Mouse (Mus musculus) layer of hippocampus, adult 11-12 months (tissue): Measurements from ENCODE around the gene Hsph1.

ENCODE experiments used
- DNase-seq: peaks from one replicate; pipeline ENCODE4 v3.0.0; 2022; ENCODE audit warnings: low spot score

The Hsph1 gene

DNA sequence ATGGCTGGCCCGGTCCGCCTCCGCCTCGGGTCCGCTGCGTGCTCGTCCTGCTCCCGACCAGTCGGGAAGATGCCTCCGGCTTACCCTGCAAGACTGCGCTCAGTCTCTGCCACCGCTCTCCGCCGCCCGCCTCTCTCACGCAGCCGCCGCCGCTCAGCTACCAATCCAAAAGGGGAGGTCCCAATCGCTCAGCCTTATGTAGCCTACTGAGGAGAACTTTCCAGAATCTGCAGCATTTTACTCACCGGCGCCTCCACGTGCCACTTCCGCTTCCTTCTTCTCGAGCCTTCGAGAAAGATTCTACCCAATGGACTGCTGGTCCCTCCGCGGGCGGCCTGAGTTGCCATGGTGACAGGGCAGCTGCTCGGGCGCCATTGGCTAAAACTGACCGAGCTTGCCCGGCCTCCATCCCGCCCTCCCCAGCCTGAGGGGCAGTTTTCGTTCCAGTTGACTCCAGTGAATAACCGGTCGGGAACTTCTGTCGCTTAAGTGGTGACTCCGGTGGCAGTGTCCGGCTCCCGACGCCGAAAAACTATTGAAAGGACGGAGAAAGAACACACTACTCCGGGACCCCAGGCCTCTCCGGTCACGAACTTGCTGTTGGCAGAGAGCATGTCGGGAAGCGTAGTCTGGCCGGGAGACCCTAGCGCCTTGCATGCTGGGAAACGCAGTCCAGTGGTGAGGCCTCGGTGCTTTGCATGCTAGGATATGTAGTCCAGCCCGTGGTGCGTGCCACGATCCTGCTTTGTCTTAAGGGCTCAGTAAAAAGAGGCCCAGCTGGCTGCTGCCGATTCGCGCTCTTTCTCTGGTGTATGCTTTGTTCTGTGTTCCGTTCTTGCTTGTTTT is at the start of gene Hsph1:
Gene Hsph1 (minus strand): TSS at position 302 of the 846 bp plus-strand sequence.
- peak; percentile 99 for DNase-seq

- no peak for DNase-seq
These were observed 44.8 kb upstream of the Hsph1 start for GRCm38 (mm10) chr5:149680946-149681345.

- DNase-seq = no peak
These were observed 43.7 kb upstream of the Hsph1 start for GRCm38 (mm10) chr5:149679886-149680285.

DNA sequence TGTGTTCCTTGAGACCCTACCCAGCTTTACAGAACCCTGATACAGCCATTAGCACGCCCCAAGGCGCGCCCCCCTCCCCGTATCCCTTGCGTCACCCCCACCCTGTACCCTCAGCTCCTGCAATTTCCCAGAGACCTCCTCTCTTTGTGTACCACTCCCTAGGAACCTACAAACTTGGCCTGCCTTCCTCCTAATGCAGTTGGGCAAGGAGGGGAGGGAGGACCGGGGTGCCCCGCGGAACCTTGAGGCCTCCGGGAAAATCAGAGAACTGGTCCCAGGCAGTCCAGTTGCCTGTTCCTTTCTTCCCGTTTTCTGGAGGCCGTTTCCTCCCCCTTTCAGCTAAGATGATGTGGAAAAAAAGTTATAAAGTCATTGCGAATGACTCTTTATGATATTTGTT is 43.2 kb upstream of the Hsph1 start:
- DNase-seq = no peak

DNA sequence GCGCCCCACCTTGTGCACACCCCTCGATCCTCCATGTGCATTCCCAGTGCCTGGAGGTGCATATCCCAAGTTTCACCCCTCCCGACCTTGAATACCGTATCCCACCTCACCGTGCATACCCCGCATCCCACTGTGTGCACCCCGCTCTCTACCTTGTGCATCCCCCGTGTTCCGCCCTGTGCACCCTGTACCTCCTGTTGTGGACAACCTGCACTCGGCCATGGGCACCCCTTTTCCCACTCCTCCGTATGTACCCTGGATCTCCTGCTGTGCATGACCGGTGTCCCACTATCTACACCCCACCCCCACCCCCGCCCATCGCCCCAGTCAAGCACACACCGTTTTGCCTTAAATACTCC is 42.8 kb upstream of the Hsph1 start:
- no peak for DNase-seq

DNA sequence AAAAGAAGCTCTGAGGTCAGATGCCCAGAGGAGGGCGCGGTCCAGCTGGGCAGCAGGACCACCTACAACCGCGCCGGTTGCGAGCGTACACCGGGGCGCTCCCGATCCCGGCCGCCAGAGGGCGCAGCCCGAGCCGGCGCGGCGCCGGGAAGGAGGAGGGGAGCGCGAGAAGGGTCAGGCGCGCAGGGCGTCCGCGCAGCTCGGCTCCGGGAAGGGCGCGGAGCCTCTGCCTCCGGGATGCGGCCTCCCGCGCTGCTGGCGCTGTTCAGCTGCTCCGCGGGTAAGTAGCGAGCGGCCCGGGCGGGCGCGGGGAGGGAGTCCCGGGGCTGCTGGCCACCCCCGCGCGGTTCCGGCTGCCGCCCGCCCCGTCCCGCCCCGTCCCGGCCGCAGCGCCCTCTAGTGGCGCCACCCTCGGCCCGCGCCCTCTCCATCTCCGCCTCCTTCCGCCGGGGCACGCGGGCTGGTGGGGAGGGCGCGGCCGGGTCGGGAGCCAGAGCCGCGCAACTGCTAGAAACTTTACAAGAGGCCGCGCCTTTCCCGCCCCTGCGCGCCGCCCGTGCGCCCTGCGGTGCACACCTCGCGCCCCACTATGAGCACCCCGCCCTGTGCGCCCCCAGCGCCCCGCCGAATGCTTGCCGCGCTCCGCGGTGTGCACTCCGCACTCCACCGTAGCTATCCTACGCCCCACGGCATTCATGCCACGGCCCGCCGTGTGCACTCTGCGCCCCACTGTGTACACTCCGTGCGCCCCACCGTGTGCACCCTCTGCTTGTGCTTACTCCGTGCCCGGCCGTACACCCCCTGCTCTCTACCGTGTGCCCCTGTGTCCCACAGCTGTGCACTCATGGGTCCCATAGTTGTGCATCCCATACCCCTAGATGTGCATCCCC is 42.2 kb upstream of the Hsph1 start, which contains the start of gene B3glct:
Gene B3glct (plus strand): TSS at position 131 of the 890 bp plus-strand sequence.
- DNase-seq = peak; percentile 82

DNA sequence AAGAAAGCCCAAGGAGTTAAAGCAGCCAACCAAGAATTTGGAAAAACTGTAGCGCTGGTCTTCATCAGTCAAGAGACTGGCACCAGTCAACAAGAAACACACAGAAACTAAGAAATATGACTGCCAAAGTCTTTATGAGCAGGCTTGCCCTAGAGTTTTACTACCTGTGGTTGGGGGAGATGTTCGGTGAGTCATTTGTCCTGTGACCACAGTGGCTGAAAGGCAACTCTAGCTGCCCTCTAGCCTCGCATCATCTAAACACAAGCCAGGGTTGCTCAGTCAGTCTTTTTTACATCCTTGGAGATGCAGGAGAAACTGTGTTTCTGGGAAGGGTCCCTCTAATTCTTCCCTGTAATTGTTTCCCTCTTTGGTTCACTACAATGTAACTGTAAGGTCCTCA is 41.0 kb upstream of the Hsph1 start:
- no peak for DNase-seq

- DNase-seq = no peak
These were observed 27.2 kb upstream of the Hsph1 start for GRCm38 (mm10) chr5:149663417-149663816.

GRCm38 (mm10) chr5:149662980-149663379 is 26.8 kb upstream of the Hsph1 start:
- DNase-seq = no peak

GRCm38 (mm10) chr5:149661428-149661827 is 25.3 kb upstream of the Hsph1 start:
- no peak for DNase-seq

GRCm38 (mm10) chr5:149659414-149659780 is 23.2 kb upstream of the Hsph1 start:
- DNase-seq = no peak

DNA sequence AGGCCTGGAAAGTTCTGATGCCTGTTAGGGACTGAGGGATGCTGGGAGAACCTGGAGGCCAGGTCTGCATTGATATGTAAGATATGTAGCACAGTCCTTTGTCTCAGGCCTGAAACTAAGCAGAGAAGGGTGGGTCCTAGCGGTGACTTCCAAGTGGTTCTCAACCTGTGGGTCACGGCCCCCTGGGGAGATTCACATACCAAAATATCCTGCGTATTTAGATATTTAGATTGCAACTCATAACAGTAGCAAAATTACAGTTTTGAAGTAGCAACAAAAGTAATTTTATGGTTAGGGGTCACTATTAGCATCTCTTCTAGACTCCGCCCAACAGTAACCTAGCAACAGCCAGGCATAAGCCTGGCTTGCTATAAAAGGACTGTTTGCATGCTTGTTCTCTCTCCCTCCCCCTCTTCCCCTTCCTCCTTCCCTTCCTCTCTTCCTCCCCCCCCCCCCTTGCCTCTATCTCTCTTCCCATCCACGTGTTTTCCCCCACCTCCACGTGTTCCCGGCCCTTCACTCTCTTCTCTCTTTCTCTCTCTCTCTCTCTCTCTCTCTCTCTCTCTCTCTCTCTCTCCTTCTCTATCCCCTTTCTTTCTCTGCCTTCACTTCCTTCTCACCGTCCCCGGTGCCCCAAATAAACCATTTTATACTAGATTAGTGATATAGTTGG is 22.7 kb upstream of the Hsph1 start:
- DNase-seq = no peak

GRCm38 (mm10) chr5:149658022-149658421 is 21.8 kb upstream of the Hsph1 start:
- no peak for DNase-seq

GRCm38 (mm10) chr5:149655636-149656035 is 19.5 kb upstream of the Hsph1 start:
- DNase-seq = no peak

DNA sequence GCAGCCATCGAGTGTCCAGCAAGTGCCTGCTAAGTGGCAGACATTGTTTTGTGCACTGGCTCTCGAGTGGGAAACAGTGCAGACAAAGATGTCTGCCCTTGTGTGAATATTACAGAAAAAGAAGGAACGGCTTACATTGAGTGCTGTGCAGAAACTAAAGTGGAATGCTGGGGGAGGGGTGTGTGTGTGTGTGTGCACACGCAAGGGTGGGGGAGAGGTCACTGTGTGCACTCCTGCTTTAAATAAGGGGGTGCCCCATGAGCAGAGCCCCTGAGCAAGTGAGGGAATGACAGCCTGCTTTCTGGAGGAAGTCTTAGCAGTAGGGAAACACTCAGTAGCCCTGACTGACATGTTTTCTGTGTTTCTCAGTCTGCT is 14.0 kb upstream of the Hsph1 start:
- DNase-seq = no peak

DNA sequence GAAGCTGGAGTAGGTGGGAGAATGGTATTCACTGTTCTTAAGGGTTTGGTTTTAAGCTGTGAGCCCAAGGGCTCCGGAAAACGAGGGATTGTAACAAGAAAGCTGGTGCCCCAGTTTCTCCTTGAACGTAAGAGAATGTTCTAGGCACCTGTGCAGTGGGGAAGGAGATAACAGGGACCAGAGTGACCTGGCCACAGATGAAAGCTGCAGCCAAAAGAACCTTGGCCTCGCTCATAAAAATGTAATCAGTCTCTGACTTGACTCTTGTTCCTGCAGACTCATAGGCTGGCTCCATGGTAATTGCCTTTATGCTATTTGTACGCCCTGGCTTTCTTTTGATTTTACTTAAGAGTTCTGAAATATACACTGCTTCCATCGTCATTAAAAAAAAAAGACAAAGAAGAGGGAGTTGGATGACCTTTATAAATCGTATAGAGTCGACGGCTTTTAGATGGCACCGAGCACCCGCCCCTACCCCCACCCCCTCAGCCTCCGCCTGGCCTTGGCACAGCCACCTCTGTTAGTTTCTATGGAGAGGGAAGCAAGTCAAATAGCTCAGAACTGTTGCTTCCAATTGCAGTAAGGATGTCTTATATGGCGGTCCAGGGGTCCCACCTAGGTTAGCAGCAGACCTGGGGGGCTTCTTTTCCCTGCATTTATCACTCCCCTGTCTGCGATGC is 13.5 kb upstream of the Hsph1 start:
- no peak for DNase-seq

DNA sequence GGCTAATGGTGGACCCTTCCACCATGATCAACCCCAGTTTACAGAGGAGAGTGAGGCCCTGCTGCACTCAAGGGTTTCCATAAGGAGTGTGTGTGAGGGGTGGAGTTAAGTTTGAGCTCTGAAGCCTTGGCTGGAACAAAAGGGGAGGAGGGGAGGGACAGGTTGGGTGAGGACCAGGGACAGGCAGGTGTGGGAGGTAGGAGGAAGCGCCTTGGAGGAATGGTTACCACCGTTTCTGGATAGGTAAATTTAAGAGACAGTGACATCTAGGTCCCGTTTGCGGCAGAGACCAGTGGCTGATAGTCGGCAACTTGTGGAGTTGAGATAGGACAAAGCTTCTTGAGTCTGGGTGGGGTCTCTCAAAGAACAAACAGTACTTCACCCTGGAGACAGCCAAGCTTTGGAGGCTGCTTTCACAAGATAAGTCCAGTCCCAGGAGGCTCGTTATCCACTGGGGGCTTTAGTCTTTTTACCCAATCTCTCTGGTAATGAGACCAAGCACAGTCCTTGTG is 12.8 kb upstream of the Hsph1 start:
- no peak for DNase-seq

DNA sequence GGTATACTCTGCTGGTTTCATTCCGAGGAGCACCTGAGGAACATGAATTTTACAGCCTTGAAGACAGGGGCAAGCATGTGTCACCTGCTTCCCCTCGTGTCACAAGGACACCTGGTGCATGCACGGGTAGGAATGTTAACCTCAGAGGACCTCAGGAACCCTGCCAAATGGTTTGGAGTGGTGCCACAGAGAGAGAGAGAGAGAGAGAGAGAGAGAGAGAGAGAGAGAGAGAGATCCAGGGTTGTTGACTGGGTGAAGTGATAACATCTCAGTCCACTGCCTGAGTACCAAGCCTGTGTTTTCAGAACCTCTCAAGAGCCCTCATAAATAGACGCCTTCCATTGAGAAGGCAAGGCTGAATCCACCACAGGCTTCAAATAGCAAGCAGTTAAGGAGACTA is 12.0 kb upstream of the Hsph1 start:
- DNase-seq = no peak

DNA sequence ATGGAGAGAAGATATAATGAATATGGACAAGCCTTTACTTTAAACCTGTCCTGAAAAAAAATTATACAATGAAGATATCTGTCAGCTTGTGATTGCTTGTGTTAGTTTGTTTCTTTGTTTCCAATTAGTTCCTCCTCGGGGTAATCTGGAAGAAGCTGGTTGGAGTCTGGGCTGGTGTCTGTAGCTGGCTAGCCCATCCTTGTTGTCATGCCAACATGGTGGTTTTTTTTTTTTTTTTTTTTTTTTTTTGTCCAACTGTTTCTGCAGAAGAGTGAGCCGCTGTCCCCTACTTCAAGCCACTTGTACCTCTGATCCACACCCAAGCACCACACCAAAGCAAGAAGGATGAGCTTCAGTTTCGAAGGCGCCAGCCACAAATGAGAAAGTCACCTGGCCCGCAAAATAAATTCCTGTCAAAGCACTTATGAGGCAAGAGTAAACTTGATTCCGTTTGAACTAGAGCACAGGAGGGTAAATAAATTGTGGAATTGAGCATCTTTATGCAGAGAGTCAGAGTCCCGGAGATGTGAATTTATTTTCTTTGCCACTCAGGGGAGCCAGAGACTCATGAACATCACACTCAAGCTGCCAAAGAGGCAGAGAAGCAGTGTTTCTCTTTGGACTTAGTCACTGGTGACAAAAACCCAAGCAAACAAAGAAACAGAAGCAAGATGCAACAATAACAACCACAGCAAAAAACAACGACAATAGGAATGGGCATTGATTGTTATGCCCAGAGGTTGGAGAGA is 11.4 kb upstream of the Hsph1 start:
- peak; percentile 34 for DNase-seq

DNA sequence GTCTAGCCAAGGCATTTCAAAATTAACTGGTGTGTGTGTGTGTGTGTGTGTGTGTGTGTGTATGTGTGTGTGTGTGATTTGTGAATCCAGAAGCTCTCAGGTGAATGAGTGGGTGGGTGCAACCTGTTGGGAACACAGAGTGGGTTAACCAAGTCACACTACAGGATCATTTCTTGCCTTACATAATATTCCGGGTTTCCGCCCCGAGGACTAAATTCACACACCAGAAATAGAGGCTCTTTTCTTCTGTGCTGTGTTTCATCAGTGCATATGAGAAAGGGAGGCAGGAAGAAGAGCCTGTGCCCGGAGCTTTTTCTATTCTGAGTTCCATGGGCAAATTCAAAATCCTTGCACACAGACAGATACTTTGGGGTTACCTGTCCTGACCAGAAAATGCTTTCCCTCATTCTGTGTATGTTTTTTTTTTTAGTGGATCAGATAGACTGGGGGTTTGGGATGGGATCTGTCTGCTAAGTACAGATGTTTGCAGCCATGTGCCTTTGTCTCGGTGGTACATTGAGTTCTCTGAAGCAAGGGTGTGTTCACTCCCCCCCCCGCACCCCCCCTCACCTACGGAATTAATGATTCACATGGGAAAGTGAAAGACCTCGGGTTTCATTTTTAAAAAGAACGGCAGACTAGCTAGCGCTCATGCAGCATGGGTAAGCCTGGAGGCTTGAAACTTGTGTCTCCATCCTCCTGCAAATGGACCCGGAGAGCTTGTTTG is 6.8 kb upstream of the Hsph1 start:
- no peak for DNase-seq
